Mouse (Mus musculus): ENCODE measurements at regions not wholly inside any gene's neighbourhood (a gene's known extent, or its start where the extent isn't known, plus 50 kb on each side); places are given as distances from the start of the nearest gene placed in this dataset.
A peak's percentile ranks its signal among the peaks of the same experiment; 100 is the strongest.

DNA sequence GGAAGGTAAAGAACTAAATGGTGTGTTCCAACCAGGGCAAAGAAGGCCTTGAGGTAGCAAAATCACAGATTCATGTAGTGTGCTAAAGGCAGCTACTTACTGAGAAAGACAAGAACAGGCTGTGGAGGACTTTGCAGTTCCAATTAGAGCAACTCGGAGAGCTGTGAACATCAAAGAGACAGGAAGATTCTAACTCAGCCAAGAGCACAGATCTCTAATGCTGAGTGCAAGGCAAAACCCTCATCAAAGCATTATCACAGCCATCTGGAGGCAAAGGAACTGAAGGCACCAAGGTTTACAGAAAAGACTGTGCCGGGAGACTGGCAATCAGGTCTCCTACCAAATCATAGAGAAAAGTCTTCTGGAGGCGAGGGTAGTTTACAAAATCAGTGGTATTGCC lies 111.1 kb downstream of the S1pr1 start:
- DNase-seq (ENCODE audit: extremely low spot score in 1 of 2, low spot score in 1 of 2), result no peak

DNA sequence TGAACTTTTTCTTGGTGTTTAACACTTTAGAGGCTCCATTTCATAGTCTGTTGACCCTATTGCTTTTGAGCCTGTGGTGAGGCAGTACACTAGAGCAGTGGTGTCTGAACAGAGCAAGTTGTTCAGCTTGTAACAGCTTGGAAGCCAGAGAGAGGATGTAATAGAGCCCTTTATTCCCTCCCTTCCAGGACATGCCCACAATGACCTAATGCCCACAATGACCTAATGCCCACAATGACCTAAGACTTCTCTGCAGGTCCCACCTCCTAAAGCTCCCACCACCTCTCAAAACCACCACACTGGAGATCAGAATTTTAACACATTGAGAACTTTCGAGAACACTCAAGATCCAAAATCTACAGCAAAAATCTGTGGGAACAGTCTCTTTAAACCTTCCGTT lies 115.6 kb downstream of the S1pr1 start:
- DNase-seq (ENCODE audit: extremely low spot score in 1 of 2, low spot score in 1 of 2), result no peak

DNA sequence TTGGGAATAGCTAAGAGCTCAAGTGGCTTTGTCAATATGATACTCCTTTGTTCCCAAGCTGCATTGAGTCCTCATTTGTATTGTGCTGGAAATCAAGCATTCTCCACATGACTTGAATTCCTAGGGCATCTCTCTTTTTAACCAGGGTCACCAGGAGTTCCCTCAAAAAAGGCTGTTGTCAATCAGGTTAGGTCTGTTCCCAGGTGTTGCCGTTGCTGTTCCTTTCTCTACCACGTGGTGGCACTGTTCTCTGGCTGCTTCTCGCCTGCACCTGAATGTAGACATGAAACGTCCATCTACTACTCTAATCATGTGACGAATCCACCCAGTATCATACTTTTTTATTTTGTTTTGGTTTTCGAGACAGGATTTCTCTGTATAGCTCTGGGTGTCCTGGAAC lies 118.3 kb downstream of the S1pr1 start:
- peak; percentile 42 to 72 for DNase-seq (ENCODE audit: extremely low spot score in 1 of 2, low spot score in 1 of 2)

DNA sequence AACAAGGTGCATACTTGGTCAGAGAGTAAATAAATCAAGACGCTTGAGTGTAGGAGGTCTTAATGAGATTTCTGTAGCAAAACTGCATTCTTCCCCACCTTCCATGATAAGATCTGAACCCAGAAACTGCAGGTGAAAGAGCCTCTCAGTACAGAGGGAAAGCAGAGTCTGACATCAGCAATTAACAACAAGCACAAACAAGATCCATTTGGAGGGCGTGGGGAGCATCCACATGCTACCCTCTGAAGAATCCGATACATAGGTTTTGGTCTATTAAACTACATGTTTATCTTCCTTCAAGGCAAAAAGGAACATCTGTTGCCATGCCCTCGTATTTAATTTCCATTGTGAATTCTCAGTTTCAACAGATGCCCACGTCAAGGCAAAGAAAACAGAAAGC lies 124.2 kb downstream of the S1pr1 start:
- DNase-seq (ENCODE audit: extremely low spot score in 1 of 2, low spot score in 1 of 2), result no peak

DNA sequence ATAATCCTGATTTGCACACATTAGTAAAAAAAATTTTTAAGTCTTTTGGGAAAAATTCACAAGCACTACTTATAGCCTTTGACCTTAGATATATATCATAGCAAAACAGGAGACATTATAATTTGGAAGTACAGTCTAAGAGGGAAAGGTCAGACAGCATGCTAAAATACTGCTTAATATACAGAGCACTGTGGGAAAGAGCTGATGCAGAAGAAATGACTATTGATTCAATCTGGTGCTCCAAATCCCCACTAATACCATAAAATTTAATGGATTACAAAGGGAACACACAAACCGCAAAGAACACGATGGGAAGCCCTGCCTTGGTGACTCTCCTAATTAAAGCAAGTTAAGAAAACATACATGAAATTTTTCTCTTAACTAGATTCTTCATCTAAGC lies 126.3 kb downstream of the S1pr1 start:
- DNase-seq (ENCODE audit: extremely low spot score in 1 of 2, low spot score in 1 of 2), result no peak

DNA sequence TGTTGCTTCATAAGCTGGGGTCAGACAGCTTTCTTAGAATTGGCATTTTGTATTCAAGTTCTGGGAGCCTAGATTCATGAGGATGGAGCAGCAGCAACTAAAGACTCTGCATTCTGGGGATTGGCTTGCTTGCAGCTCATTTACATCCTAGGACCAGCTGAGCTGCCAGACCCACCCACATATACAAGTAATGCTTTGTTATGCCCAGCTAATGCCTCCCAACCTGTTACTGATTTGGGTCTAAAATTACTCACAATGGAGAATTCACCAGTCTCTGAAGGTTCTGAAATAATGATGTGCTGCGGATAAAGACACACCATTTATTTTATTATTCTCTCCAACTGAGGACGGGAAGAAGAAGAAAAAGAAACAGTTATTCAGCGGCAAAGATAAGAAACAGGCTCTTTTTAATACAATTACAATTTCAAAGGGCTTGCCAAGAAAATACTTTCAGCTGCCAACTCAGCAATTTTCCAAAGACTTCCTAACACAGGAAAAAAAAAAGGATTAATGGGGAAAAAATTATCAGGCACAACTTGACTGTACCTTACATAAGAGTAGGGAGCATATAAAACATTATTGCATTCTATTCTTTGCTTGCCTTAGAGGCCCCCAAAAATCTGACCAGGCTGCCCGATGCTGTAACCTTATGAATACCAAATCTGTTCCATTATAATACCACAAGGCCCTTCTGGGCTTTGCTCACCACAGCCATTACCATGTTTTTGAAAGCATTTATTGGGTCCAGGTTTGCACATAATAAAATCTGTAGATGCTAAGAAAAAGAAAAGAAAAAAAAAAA lies 134.5 kb downstream of the S1pr1 start:
- DNase-seq (ENCODE audit: extremely low spot score in 1 of 2, low spot score in 1 of 2), result no peak

DNA sequence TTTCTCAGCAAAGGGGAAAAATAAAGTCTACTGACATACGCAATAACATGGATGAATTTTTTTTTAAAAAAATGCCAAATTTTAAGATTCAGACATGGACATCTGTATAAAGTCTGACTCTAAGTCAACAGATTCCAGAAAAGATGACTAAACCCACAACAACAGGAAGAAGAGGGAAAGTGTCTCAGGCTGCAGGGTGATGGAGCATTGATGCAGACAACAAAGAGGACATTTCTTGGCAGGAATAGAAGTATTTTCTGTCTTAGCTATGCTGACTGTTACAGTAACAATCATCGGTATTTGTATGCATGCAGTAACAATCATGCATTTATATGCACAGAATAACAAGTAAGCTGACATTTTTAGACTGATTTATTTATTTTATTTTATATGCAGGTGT lies 139.5 kb downstream of the S1pr1 start:
- no peak for DNase-seq (ENCODE audit: extremely low spot score in 1 of 2, low spot score in 1 of 2)

DNA sequence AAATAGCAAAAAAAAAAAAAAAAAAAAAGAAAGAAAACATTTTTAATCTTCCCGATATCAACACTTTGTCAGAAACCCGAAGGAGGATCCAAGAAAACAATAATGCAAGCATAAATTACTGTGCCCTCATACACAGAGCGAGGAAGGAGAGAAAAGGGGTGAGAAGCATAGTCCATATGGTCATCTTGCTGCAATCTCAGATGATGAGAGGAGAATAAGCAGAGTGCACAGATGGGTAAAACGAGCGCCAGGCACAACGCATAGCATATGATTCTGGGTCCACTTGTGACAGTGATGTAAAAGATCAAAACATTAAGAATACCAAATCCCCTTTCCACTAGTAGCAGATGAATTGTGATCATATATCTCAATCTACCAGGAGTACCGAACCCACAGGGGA lies 152.1 kb downstream of the S1pr1 start:
- no peak for DNase-seq (ENCODE audit: extremely low spot score in 1 of 2, low spot score in 1 of 2)

DNA sequence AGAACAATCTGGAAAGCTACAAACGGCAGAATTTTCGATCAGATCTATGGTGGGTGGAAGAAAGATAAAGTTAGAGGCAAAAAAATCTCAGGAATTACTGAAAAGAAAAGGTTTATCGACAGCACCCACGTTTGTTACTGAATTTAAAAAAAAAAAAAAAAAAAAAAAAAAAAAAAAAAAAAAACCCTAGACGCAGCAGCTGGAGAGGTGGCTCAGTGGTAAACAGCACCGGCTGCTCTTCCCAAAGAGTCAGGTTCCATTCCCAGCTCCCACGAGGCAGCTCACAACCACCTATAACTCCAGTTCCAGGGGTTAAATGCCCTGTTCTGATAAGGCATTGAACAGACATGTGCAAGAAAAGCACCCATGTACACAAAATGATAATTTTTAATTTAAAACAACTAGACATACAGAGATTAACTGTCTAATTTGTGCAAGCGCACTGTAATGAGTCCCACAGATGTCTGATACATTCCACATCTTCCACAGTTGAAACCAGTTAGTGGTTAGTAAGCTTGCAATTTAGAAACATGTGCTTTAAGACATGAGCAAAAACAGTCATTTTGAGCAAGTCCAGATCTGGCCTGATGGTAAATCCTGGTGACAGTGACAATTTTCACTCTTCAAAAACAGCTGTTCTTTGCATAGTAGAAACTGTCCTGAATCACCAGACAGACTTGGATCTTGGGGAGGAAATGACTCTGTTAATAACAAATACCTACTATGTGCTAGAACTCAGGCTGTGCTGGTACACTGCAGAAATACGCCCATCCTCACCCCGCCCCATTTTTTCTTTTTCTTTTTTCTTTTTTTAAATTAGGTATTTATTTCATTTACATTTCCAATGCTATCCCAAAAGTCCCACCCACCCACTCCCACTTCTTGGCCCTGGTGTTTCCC lies 159.8 kb downstream of the S1pr1 start:
- DNase-seq (ENCODE audit: extremely low spot score in 1 of 2, low spot score in 1 of 2), result no peak

DNA sequence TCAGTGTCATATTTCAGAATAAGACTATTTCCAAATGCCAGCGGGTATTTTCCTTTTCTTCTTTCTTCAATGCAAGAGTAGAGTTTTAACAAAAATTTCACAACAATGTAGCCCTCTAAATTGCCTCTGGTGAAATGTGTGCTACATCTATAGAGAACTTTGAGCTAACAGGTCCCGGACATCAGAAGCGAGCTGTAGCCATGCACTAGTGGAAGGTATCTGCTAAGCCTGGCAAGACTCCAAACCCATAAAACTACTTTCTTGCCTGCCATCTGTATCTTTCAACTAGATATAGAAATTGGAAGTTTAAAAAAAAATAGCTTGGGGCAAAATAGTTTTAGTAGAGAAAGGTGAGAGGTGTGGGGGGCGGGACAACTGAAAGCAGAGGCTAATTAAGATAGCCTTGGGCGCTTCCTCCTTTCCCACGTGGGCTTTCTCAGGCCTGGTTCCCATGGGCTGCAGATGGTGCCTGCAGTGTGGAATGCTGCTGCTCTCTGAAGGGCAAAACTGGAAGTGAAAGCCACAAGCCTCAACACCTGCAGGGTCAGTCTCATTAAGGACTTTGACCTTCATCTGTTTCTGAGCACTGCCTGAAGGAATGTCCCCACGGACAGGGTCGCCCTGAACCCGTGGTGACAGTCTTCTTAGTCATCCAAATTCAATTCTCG lies 160.9 kb downstream of the S1pr1 start:
- DNase-seq (ENCODE audit: extremely low spot score in 1 of 2, low spot score in 1 of 2), result no peak

DNA sequence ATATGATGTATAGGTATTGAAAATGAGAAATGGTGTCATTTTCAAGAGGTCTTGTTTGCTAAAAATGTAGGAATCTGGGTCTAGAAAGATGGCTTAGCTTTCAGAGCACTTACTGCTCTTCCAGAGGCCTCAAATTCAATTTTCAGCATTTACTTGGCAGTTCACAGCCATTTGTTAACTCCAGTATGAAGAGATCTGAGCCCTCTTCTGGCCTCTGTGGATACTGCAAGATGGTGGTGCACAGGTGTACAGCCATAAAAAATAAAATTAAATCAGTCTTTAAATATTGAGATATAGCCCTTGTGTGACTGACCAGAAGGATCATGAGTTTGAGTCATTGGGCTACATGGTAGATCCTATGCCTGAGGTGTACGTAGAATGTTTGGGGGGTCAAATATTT lies 173.1 kb downstream of the S1pr1 start:
- DNase-seq (ENCODE audit: extremely low spot score in 1 of 2, low spot score in 1 of 2), result peak in 1 of 2 experiments; percentile 38

DNA sequence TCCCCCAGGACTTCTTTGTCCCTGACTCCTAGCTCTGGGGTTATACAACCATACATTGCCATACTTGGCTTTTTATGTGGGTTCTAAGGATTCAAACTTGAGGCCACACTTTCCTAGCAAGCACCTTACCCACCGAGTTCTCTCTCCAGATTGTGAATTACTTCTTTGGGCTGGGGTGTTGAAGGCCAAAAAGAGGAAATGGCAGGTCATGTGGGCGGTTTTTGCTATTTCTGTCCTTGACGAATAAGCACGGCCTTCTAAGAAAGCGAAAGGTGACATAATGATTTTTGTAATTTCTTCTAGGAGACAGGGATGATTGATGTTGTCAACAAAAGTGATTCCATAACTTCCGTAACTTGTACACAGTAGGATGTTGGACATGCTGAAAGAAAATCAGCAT lies 176.5 kb downstream of the S1pr1 start:
- no peak for DNase-seq (ENCODE audit: extremely low spot score in 1 of 2, low spot score in 1 of 2)

DNA sequence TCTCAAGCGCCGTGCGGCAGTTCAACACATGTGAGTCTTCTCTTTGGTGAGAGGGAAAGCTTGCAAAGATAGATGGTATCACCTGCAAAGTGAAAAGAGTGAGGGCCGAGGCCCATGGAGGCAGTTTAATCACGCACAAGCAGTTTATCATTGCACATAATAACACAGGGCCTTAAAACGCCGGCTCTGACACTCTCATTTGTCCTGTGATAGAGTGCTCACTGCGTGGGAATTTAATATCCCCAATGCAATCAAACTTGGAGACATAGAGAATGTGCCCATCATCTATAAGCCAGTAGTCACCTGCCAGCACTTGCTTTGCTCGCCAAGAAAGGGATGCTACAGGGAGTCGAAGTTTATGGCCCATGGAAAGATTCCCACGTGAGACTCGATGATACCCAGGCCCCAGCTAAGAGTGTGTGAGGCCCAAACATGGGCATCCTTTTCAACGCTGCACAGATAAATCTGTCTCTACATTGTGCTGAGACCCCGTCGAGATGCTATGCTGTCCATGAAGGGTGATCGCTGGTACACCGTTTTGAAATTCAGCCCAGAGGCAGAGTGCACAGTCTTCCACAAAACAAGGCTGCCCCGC lies 182.6 kb downstream of the S1pr1 start:
- no peak for DNase-seq (ENCODE audit: extremely low spot score in 1 of 2, low spot score in 1 of 2)

DNA sequence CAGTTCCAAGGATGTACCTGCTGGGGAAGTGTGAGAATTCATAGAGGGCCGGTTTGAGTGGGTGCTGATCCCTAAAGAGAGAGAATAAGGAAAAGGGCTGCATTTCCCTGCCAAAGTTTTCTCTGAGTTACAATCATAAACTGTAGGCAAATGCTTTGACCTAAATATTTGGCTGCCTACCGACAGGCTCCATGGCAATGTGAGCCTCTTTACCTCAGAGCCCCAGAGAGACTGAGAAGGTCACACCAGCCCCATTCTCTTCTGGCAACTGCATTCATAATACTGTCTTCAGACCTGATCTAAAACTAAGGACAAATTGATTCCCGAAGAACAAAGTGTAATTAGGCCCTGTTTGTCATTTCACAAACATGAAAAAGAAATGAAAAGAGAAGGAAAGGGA lies 184.4 kb downstream of the S1pr1 start:
- DNase-seq (ENCODE audit: extremely low spot score in 1 of 2, low spot score in 1 of 2), result no peak

DNA sequence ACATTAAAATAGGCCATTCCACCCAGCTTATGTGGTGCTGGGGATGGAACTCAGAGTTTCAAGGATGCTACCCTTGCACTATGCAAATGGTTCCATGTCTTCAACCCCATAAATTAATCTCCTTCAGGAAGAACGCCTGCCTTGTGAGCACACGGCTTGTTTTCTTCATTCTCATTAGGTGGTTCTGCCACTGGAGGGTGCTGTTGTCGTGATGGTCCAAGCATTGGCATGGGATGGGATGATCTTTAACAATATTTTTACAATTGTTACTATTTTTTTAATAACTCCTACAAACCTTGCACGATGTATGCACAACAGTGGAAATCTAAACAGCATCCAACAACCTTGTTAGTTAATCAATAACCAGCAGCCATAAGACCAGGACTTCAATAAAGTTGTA lies 185.0 kb downstream of the S1pr1 start:
- DNase-seq (ENCODE audit: extremely low spot score in 1 of 2, low spot score in 1 of 2), result peak; percentile 20 to 75

DNA sequence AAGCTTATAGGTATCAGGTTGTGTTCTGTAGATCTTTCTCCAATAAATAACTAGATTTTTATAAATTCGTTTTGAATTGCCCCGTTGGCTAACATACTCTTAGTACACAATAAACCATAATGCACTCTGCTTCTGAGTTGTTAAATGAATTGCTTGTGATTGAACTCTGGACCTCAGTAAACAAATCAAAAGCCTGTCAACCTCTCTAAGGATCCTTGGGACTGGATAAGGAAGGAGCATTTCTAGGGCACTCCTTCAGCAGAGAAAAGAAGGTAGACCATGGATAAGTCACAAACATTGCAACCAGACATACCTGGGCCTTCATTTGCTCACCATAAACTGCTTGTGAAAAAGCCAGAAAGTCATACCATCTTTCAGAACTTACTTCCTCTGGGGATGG lies 191.4 kb downstream of the S1pr1 start:
- DNase-seq (ENCODE audit: extremely low spot score in 1 of 2, low spot score in 1 of 2), result no peak

DNA sequence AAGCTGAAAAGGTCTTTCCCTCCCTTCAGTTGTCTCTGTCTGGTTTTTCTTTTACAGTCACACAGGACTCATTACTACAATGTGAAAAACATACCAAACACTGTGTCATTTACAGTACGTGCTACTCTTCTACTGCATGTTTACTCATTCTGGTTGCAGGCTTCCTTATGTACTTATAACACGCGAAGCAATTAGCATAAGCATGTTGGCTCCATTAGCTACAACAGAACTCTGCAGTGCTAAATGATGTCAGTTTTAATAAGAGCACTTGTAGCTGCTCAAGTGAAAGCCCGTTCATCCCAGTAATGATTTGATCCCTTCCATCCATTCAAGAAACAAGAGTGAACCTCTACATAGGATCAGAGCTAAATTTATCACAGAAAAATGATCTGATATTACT lies 199.2 kb downstream of the S1pr1 start:
- no peak for DNase-seq (ENCODE audit: extremely low spot score in 1 of 2, low spot score in 1 of 2)

DNA sequence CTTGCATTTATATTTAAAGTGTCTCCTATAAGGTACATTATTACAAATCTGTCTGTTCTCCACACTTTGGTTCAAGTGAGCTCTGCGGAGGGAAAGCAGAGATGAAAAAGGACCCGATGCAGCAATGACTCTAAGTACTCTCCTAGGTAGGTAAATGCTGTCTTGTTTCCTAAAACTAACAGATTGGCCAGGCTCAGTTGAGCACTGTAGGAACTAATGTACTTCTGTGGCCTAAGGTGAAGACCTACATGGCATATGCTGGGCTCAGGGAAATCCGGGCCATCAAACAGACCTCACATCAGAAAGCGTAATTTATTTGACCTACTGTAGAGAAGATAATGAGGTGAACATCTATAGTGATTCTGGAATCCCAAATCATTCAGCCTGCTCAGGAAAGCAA lies 205.2 kb downstream of the S1pr1 start:
- no peak for DNase-seq (ENCODE audit: extremely low spot score in 1 of 2, low spot score in 1 of 2)

DNA sequence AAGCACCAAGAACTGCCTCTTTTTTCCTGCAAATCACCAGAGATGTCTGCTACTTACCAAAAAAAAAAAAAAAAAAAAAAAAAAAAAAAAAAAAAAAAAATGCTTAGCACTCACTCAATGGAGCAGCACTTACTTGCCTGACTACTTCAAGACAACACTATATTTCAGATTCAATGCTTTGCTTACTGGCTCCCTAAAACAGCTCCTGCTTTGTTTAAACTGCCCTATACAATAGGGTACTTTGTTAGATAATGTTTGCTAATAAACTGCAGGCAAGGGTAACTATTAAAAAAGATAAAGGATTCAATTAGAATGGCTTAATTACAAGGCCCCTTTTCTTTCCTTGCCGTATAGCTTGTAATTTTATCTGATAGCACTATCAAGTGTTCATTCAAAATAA lies 217.5 kb downstream of the S1pr1 start:
- DNase-seq (ENCODE audit: extremely low spot score in 1 of 2, low spot score in 1 of 2), result no peak

DNA sequence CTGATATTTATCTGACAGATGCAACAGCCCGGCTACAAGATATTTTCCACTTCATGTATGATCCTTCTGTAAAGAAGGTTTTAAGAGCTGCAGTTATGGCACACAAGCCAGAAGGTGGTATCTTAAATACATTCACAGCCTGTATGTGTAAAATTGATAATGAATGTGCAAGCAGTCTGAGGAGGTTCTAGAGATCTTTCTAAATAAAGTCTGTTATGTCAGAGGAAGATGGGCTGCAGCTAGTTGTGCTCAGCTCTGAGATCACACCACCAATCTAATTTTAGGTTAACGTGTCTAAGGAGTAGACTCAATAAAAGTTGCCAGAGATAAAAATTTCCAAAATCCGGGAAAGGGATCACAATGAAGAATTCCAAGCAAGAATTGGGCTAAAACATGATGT lies 218.8 kb downstream of the S1pr1 start:
- DNase-seq (ENCODE audit: extremely low spot score in 1 of 2, low spot score in 1 of 2), result no peak

DNA sequence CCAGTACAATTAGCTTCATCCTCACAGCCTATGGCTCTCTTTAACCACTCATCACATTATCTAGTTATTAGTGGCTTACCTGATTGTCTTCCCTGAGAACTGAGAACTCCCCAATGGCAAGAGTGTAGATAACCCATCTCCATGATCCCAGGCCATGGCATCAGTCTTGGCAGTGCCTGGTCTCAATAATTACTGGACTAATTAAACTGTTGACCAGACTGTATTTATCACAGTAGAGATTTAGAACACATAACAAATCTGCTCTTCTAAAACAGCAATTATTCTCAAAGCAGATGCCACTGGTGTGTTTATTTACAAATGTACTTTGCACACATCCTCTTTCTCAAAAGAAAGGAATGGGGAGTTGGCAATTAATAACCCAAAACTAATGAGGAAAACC lies 219.2 kb downstream of the S1pr1 start:
- DNase-seq (ENCODE audit: extremely low spot score in 1 of 2, low spot score in 1 of 2), result no peak
